Mouse (Mus musculus): Measurements from ENCODE around the gene Cdk11b. TPM values are rescaled to one million over a fixed set of nuclear protein-coding genes. Genes with fewer than 3 reads are reported as not detected.
A peak's percentile ranks its signal among the peaks of the same experiment; 100 is the strongest.

The Cdk11b gene
- 40.4 TPM for polyA plus RNA-seq (2012; fragmentation: generic; extraction: Trizol)
- long read RNA-seq, experiment 1, transcript Cdk11b-201 (20 exons, 2,595 nt): major isoform, 8 of 59 reads
- long read RNA-seq, experiment 1, partial matches to known transcripts: 42 of 59 reads
- long read RNA-seq, experiment 1, other reads (novel, unspliced or antisense): 9 of 59 reads
- long read RNA-seq, experiment 2, transcript Cdk11b-201 (20 exons, 2,595 nt): major isoform, 67 of 143 reads
- long read RNA-seq, experiment 2, transcript Cdk11b-202 (20 exons, 2,673 nt): minor isoform, 5 of 143 reads
- long read RNA-seq, experiment 2, partial matches to known transcripts: 19 of 143 reads
- long read RNA-seq, experiment 2, other reads (novel, unspliced or antisense): 49 of 143 reads

DNA sequence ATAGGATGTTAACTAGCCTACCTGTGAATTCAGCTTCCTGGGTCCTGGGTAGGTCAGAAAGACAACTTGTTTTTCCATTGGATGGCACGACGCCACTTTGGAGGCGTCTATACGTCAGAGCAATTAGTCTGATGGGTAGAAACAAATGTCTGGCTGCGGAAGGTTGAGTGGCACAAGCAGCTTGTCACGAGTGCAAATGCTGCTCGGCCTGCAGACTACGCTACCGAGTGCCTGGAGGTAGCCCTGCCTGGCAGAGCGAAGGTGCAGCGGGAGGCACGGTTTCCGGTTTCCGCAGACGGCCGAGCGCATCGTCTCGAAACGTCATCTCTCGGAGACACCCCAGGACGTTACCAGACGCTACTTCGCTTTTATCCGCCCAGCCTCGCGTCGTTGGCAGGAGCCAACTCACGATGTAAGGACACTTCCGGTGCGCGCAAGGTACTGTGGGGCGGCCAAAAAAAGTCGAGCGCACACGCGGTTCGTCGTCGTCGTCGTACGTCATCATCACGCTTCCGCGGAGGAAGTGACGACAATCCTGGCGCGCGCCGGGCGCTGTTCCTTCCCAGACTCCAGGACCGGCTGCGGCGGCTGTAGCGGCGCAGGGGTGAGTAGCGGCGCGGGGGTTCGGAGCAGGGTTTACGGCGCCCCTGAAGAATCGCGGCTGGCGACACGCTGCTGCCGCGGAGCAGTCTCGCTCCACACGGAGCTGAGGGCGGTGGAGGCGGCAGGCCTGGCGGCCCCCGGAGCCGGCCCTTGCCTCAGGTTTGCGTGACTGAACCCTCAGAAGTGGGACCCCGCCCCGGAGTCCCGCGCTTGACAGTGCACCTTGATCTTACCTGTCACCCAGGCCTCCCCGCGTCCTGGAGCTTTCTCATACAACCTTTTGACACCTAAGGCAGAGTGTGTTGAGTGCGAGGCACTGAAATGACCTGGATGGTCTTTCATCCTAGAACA is at the start of gene Cdk11b:
TSS of gene Cdk11b (plus strand) at position 517 of the 954 bp plus-strand sequence.
- peaks cover 25% of the 10 kb centered on the region for H3K79me3 ChIP-seq (ENCODE audit: low read depth)
- H3ac ChIP-seq (ENCODE audit: control insufficient read depth, insufficient read length, low read depth): peak within 1 kb of the TSS; percentile 78
- TF ChIP-seq FOSL1 (IDR thresholded peaks at IDR 0.05; ENCODE audit: insufficient read depth, low read length, poor library complexity, severe bottlenecking): no peak
- peak; percentile 56 for TF ChIP-seq MAX (IDR thresholded peaks at IDR 0.05)
- peaks cover 59% of the 10 kb centered on the region for H3K79me2 ChIP-seq (ENCODE audit: control insufficient read depth, insufficient read depth)
- H3K27me3 ChIP-seq (ENCODE audit: control insufficient read depth, insufficient read depth, insufficient read length): no peaks in the 10 kb centered on the region
- H3K36me3 ChIP-seq (ENCODE audit: control insufficient read depth, insufficient read depth): peaks cover 39% of the 10 kb centered on the region
- H3K4me3 ChIP-seq (ENCODE audit: insufficient read depth, poor library complexity, severe bottlenecking): peak within 1 kb of the TSS; percentile 91

DNA sequence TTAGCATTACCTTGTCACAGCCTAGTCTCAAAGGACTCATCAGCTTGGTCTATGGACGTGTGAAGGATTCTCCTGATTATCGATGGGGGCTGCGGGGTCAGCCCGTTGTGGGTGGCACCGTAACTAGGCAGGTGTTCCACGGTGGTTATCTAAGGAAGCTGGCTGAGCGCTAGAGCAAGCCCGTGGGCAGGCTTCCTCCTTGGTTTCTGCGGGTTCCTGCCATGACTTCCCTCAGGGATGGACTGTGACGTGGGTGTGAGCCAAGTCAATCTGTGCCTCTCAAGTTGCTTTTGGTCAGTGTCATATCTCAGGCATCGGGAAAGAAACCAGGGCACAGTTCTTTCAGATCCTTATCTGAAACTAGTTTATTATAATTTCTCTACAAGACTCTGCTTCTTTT is 49.7 kb upstream of the Cdk11b start:
- TF ChIP-seq MYOD1 (IDR thresholded peaks at IDR 0.05; ENCODE audit: control insufficient read depth, insufficient read length, low read depth) (no peak), MAX (IDR thresholded peaks at IDR 0.05) (no peak), FOSL1 (IDR thresholded peaks at IDR 0.05; ENCODE audit: insufficient read depth, low read length, poor library complexity, severe bottlenecking) (no peak), MYOG (IDR thresholded peaks at IDR 0.05; ENCODE audit: control insufficient read depth, extremely low read depth, insufficient read length) (no peak), USF1 (IDR thresholded peaks at IDR 0.05; ENCODE audit: low read depth) (no peak), CTCF (IDR thresholded peaks at IDR 0.05; ENCODE audit: control insufficient read depth, insufficient read depth, insufficient read length) (no peak), CEBPB (IDR thresholded peaks at IDR 0.05; ENCODE audit: low read depth) (no peak)
- H3K36me3 ChIP-seq (ENCODE audit: control insufficient read depth, insufficient read depth): peaks cover 40% of the 10 kb centered on the region
- H3K79me2 ChIP-seq (ENCODE audit: control insufficient read depth, insufficient read depth): peaks cover 89% of the 10 kb centered on the region
- no peaks in the 10 kb centered on the region for H3K27me3 ChIP-seq (ENCODE audit: control insufficient read depth, insufficient read depth, insufficient read length)
- H3K79me3 ChIP-seq (ENCODE audit: low read depth): peaks cover 72% of the 10 kb centered on the region
- H3K4me3 ChIP-seq (ENCODE audit: insufficient read depth, poor library complexity, severe bottlenecking): no peak overlapping the region
- H3ac ChIP-seq (ENCODE audit: control insufficient read depth, insufficient read length, low read depth): no peak overlapping the region

DNA sequence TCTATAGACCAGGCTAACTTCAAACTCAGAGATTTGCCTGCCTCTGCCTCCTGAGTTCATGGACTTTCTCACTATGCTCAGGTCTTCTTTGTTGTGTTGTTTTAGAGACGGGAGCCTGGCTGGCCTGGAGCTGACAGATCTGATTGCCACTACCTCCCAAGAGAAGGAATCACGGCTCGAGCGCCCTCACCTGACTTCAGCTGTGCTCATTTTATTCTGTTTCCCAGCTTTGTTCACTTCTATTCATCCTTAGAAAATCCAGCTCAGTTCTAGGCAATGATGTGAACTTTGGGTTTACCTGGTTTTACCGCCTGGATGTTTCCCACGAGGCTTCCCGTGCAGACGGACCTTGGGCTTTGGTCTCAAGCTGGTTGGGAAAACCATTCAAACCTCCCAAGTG is 49.1 kb upstream of the Cdk11b start:
- Histone ChIP-seq H3K79me2 (ENCODE audit: control insufficient read depth, insufficient read depth) (peaks cover 87% of the 10 kb centered on the region), H3K4me3 (ENCODE audit: insufficient read depth, poor library complexity, severe bottlenecking) (no peak overlapping the region), H3K27me3 (ENCODE audit: control insufficient read depth, insufficient read depth, insufficient read length) (no peaks in the 10 kb centered on the region), H3ac (ENCODE audit: control insufficient read depth, insufficient read length, low read depth) (no peak overlapping the region), H3K36me3 (ENCODE audit: control insufficient read depth, insufficient read depth) (peaks cover 45% of the 10 kb centered on the region), H3K79me3 (ENCODE audit: low read depth) (peaks cover 67% of the 10 kb centered on the region)
- TF ChIP-seq CTCF (IDR thresholded peaks at IDR 0.05; ENCODE audit: control insufficient read depth, insufficient read depth, insufficient read length) (no peak), MYOD1 (IDR thresholded peaks at IDR 0.05; ENCODE audit: control insufficient read depth, insufficient read length, low read depth) (no peak), MYOG (IDR thresholded peaks at IDR 0.05; ENCODE audit: control insufficient read depth, extremely low read depth, insufficient read length) (no peak), CEBPB (IDR thresholded peaks at IDR 0.05; ENCODE audit: low read depth) (no peak), USF1 (IDR thresholded peaks at IDR 0.05; ENCODE audit: low read depth) (no peak), MAX (IDR thresholded peaks at IDR 0.05) (no peak), FOSL1 (IDR thresholded peaks at IDR 0.05; ENCODE audit: insufficient read depth, low read length, poor library complexity, severe bottlenecking) (no peak)

DNA sequence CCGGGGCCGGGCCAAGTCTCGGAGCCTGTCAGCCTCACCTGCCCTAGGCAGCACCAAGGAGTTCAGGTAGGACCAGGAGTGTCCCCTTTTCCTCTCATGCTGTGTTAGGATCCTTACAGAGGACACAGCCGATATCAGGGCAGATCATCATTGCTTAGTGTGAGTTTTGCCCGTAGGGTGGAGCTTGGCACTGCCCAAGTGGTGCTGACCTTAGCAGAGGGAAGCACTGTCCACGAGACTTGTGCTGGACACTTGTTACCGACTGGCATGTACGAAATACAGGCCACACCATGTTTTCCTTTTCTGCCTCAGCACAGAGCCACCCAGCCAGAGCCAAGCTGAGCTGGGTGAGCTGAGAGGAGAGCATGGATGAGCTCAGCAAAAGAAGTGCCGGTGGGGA is 47.5 kb upstream of the Cdk11b start:
- H3K4me3 ChIP-seq (ENCODE audit: insufficient read depth, poor library complexity, severe bottlenecking): no peak overlapping the region
- no peak overlapping the region for H3ac ChIP-seq (ENCODE audit: control insufficient read depth, insufficient read length, low read depth)
- peaks cover 81% of the 10 kb centered on the region for H3K79me2 ChIP-seq (ENCODE audit: control insufficient read depth, insufficient read depth)
- H3K79me3 ChIP-seq (ENCODE audit: low read depth): peaks cover 55% of the 10 kb centered on the region
- TF ChIP-seq MYOG (IDR thresholded peaks at IDR 0.05; ENCODE audit: control insufficient read depth, extremely low read depth, insufficient read length) (no peak), CTCF (IDR thresholded peaks at IDR 0.05; ENCODE audit: control insufficient read depth, insufficient read depth, insufficient read length) (no peak), FOSL1 (IDR thresholded peaks at IDR 0.05; ENCODE audit: insufficient read depth, low read length, poor library complexity, severe bottlenecking) (no peak), CEBPB (IDR thresholded peaks at IDR 0.05; ENCODE audit: low read depth) (no peak), MAX (IDR thresholded peaks at IDR 0.05) (no peak), USF1 (IDR thresholded peaks at IDR 0.05; ENCODE audit: low read depth) (no peak), MYOD1 (IDR thresholded peaks at IDR 0.05; ENCODE audit: control insufficient read depth, insufficient read length, low read depth) (no peak)
- H3K36me3 ChIP-seq (ENCODE audit: control insufficient read depth, insufficient read depth): peaks cover 50% of the 10 kb centered on the region
- no peaks in the 10 kb centered on the region for H3K27me3 ChIP-seq (ENCODE audit: control insufficient read depth, insufficient read depth, insufficient read length)

DNA sequence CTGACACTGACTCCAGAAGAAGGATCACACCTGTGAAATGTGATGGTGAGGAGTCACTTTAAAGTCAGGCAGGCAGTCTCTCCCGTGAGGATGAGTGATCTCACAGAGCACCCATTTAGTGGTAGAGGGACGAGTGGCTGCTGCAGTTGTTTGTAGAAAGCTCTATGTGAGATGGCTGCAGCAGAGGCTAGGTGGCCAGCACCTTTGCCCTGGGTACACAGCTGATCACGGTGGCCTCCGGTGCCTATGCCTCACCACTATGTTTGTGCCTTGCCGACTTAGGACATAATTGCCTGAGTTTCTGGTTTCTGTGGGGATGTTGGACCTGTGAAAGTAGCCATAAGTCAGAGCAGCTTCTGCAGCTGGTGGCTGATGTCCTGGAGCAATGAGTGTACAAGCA is 46.9 kb upstream of the Cdk11b start:
- H3K36me3 ChIP-seq (ENCODE audit: control insufficient read depth, insufficient read depth): peaks cover 52% of the 10 kb centered on the region
- H3K79me3 ChIP-seq (ENCODE audit: low read depth): peaks cover 49% of the 10 kb centered on the region
- no peaks in the 10 kb centered on the region for H3K27me3 ChIP-seq (ENCODE audit: control insufficient read depth, insufficient read depth, insufficient read length)
- no peak overlapping the region for H3K4me3 ChIP-seq (ENCODE audit: insufficient read depth, poor library complexity, severe bottlenecking)
- H3K79me2 ChIP-seq (ENCODE audit: control insufficient read depth, insufficient read depth): peaks cover 78% of the 10 kb centered on the region
- no peak overlapping the region for H3ac ChIP-seq (ENCODE audit: control insufficient read depth, insufficient read length, low read depth)
- TF ChIP-seq CTCF (IDR thresholded peaks at IDR 0.05; ENCODE audit: control insufficient read depth, insufficient read depth, insufficient read length): no peak
- no peak for TF ChIP-seq FOSL1 (IDR thresholded peaks at IDR 0.05; ENCODE audit: insufficient read depth, low read length, poor library complexity, severe bottlenecking)
- TF ChIP-seq USF1 (IDR thresholded peaks at IDR 0.05; ENCODE audit: low read depth): no peak
- no peak for TF ChIP-seq MAX (IDR thresholded peaks at IDR 0.05)
- no peak for TF ChIP-seq MYOG (IDR thresholded peaks at IDR 0.05; ENCODE audit: control insufficient read depth, extremely low read depth, insufficient read length)
- no peak for TF ChIP-seq CEBPB (IDR thresholded peaks at IDR 0.05; ENCODE audit: low read depth)
- no peak for TF ChIP-seq MYOD1 (IDR thresholded peaks at IDR 0.05; ENCODE audit: control insufficient read depth, insufficient read length, low read depth)
